Mouse (Mus musculus): ENCODE data around the gene Arnt2.

- TF ChIP-seq CTCF (IDR thresholded peaks at IDR 0.05; ENCODE audit: low read depth) (no peak), EP300 (IDR thresholded peaks at IDR 0.05; ENCODE audit: low read depth) (no peak)
Measured at GRCm38 (mm10) chr7:84210585-84211291, 199.2 kb downstream of the Arnt2 start.

All from liver, postnatal 0 days (tissue).